Mouse (Mus musculus): Measurements from ENCODE around the gene Cphx2. TPM values are rescaled to one million over a fixed set of nuclear protein-coding genes. Genes with fewer than 3 reads are reported as not detected.

Cphx2 gene
- total RNA-seq, 2 experiments from 2014 or later = not detected

Other genes with a start within 250 kb of the Cphx2 start
- 36.5 and 37.1 TPM in 2 replicates for gene Anxa11, start 239.4 kb upstream of the Cphx2 start, total RNA-seq (2015)
- gene Anxa11, start 239.4 kb upstream of the Cphx2 start, total RNA-seq (2017) = 7.3 and 8.1 TPM in 2 replicates
- not detected in 2 replicates for gene Plac9a, start 178.4 kb upstream of the Cphx2 start, total RNA-seq (2015)
- gene Plac9a, start 178.4 kb upstream of the Cphx2 start, total RNA-seq (2017) = not detected in 2 replicates
- gene Tmem254a, start 153.8 kb upstream of the Cphx2 start, total RNA-seq (2015) = 12.2 and 18.6 TPM in 2 replicates
- 1.0 and 1.2 TPM in 2 replicates for gene Tmem254a, start 153.8 kb upstream of the Cphx2 start, total RNA-seq (2017)
- gene Cphx1, start 143.2 kb upstream of the Cphx2 start, total RNA-seq (2015) = not detected in 2 replicates
- not detected in 2 replicates for gene Cphx1, start 143.2 kb upstream of the Cphx2 start, total RNA-seq (2017)
- not detected in 2 replicates for gene Duxbl1, start 102.9 kb upstream of the Cphx2 start, total RNA-seq (2015)
- not detected in 2 replicates for gene Duxbl1, start 102.9 kb upstream of the Cphx2 start, total RNA-seq (2017)
- gene Gm9780, start 38.8 kb upstream of the Cphx2 start, total RNA-seq (2015) = not detected in 2 replicates
- not detected in 2 replicates for gene Gm9780, start 38.8 kb upstream of the Cphx2 start, total RNA-seq (2017)
- gene Tmem254c, start 14.2 kb upstream of the Cphx2 start, total RNA-seq (2015) = 44.1 and 46.7 TPM in 2 replicates
- 22.2 and 38.6 TPM in 2 replicates for gene Tmem254c, start 14.2 kb upstream of the Cphx2 start, total RNA-seq (2017)
- not detected in 2 replicates for gene Cphx3, start 781 bp downstream of the Cphx2 start, total RNA-seq (2015)
- gene Cphx3, start 781 bp downstream of the Cphx2 start, total RNA-seq (2017) = not detected in 2 replicates
- gene Duxbl2, start 36.8 kb downstream of the Cphx2 start, total RNA-seq (2015) = not detected in 2 replicates
- not detected in 2 replicates for gene Duxbl2, start 36.8 kb downstream of the Cphx2 start, total RNA-seq (2017)
- gene Plac9b, start 101.0 kb downstream of the Cphx2 start, total RNA-seq (2015) = not detected in 2 replicates
- gene Plac9b, start 101.0 kb downstream of the Cphx2 start, total RNA-seq (2017) = not detected in 2 replicates
- gene Tmem254b, start 125.5 kb downstream of the Cphx2 start, total RNA-seq (2015) = 29.8 TPM in 1 of 2 replicates, not detected in the other
- 2.8 and 10.7 TPM in 2 replicates for gene Tmem254b, start 125.5 kb downstream of the Cphx2 start, total RNA-seq (2017)
- not detected in 2 replicates for gene Duxbl3, start 176.4 kb downstream of the Cphx2 start, total RNA-seq (2015)
- gene Duxbl3, start 176.4 kb downstream of the Cphx2 start, total RNA-seq (2017) = not detected in 2 replicates

Measured in megakaryocyte progenitor cell, adult 5-6 weeks (primary cell).